In the genomic region with DNA sequence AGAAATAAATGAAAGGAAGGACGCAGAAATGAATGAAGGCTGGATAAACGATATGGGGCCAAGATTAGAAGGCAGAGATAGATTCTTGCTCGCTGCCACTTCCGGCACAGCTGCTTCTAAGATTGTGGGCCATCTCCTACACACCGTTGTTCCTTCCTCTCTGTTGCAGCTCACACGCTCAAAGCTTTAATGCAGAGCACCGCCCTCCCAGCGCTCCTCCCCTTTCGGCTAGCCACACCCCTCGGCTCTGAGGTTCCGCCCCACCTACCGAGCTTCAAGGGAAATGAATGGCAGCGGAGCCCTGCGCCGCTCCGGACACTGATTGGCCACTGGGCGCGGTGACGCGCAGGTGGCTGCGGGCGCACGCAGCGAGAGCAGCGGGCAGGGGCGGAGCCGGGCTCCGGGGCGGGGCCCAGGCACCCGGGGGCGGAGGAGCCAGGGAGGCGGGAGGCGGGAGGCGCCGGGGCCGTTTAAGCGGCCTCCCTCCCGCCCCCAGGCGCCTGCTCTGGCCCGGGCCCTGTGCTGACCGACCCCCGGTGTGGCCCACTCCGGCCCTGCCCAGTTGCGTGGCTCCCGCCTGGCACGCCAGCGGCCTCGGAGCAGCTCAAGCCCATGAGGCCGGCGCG, we compare ENCODE assay signal across 8 mouse cellular contexts. TPM values are rescaled to one million over a fixed set of nuclear protein-coding genes. Genes with fewer than 3 reads are reported as not detected.
DNase-seq lines count a peak whose midpoint lies in the region; ATAC-seq and TF ChIP-seq lines count a peak whose summit lies in the region.

A gene (plus strand): TSS at position 432 of the 626 bp plus-strand sequence.

- H3K36me3 ChIP-seq in hindbrain, embryonic 10.5 days: peaks cover 6% of the 10 kb centered on the region; the same call in 1 of the 2 replicates
- no peaks in the 10 kb centered on the region for H3K36me3 ChIP-seq in lung, postnatal 0 days (ENCODE audit: insufficient read depth, low read length)

- peak within 1 kb of the TSS; percentile 97 for H3K27ac ChIP-seq in hindbrain, embryonic 10.5 days
- H3K27ac ChIP-seq in lung, postnatal 0 days (ENCODE audit: low read length): peak within 1 kb of the TSS; percentile 78

- H3K27me3 ChIP-seq in hindbrain, embryonic 10.5 days (ENCODE audit: insufficient read depth, poor library complexity, severe bottlenecking): no peaks in the 10 kb centered on the region
- no peaks in the 10 kb centered on the region for H3K27me3 ChIP-seq in lung, postnatal 0 days (replicated peaks; ENCODE audit: insufficient read depth, low read length)

- peak within 1 kb of the TSS; percentile 88 for H3K4me3 ChIP-seq in hindbrain, embryonic 10.5 days
- peak within 1 kb of the TSS; percentile 86 for H3K4me3 ChIP-seq in lung, postnatal 0 days (ENCODE audit: low read depth, low read length)

- TF ChIP-seq EP300 in lung, postnatal 0 days (IDR thresholded peaks at IDR 0.05): no peak

- TF ChIP-seq CTCF in lung, postnatal 0 days (IDR thresholded peaks at IDR 0.05): peak; percentile 30; the same call in 1 of the 2 replicates

- no peaks in the 10 kb centered on the region for H3K9me3 ChIP-seq in hindbrain, embryonic 10.5 days
- H3K9me3 ChIP-seq in lung, postnatal 0 days (ENCODE audit: low read length): no peaks in the 10 kb centered on the region

- DNase-seq in MN1 (ENCODE audit: low spot score): peak; percentile 97
- peak; percentile 99 for DNase-seq in cerebellum, adult 9-10 months
- peak; percentile 97 for DNase-seq in hindbrain, embryonic 10.5 days (ENCODE audit: low spot score)
- DNase-seq in layer of hippocampus, adult 9-11 months: peak; percentile 99
- DNase-seq in lung, postnatal 0 days (ENCODE audit: low spot score): peak; percentile 99
- peak; percentile 95 for DNase-seq in ovary, postnatal 14 days (ENCODE audit: low spot score)
- peak; percentile 99 for DNase-seq in thymus, postnatal 14 days

- H3K4me1 ChIP-seq in hindbrain, embryonic 10.5 days (replicated peaks): peaks cover 33% of the 10 kb centered on the region
- peaks cover 8% of the 10 kb centered on the region for H3K4me1 ChIP-seq in lung, postnatal 0 days (ENCODE audit: insufficient read depth, low read depth, low read length)

- ATAC-seq in frontal cortex, adult (ENCODE audit: low TSS enrichment): peak; percentile 96
- ATAC-seq in lung, postnatal 0 days: peak; percentile 99

- peak within 1 kb of the TSS; percentile 89 for H3K9ac ChIP-seq in lung, postnatal 0 days (replicated peaks; ENCODE audit: low read depth)

- under 1% methylated on average over 51 of the region's 51 CpGs for WGBS in hindbrain, embryonic 10.5 days
- 1% methylated on average over 41 of the region's 51 CpGs for WGBS in lung, postnatal 0 days

- H3K4me2 ChIP-seq in lung, postnatal 0 days (replicated peaks; ENCODE audit: low read depth, low read length): peak within 1 kb of the TSS; percentile 92

RNA-seq across cellular contexts. Expression of the gene that starts here (rescaled TPM):
- polyA plus RNA-seq in hindbrain, embryonic 10.5 days (2016; fragmentation: Nextera tagmentation; extraction: Ambion mirVana): 44.3 and 55.9 TPM in 2 replicates
- polyA plus RNA-seq in lung, postnatal 0 days (2015; fragmentation: Nextera tagmentation; extraction: Ambion mirVana): 32.5 and 35.8 TPM in 2 replicates

Comparison
In these comparisons a context has a peak if more than half of its experiments do, and no peak if none do; other contexts are left out.
1. Peak in every context shown above with its lines: DNase-seq, ATAC-seq, H3K4me3 ChIP-seq and H3K27ac ChIP-seq.